Mouse (Mus musculus): ENCODE results near the gene Apol9a. TPM values are rescaled to one million over a fixed set of nuclear protein-coding genes. Genes with fewer than 3 reads are reported as not detected.

Apol9a gene
- polyA plus RNA-seq, 1 experiment from 2014 or later = not detected

DNA sequence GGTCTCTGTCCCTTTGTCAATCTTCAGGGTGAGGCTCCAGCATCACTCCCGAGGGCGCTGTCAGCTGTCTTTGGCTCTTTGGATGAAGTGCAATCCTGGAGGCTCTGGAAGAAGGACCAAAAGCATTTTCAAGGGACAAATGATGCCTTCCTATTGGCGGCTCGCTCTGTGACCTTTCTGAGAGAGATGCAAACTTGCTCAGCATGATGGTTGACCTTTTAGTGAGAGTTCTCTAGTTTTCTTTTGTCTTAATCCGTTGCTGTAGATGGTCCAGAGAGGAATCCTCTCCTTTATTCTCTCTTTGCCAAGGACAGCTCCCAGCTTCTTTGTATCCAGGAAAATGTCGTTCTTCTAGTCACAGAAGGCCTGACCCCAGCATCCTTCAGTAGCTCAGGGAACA is 51.9 kb downstream of the Apol9a start:
- H3K36me3 ChIP-seq = no peaks in the 10 kb centered on the region
- WGBS = 18% methylated on average over 6 of the region's 6 CpGs
- no peaks in the 10 kb centered on the region for H3K27me3 ChIP-seq
- peak overlapping the region; percentile 31 for H3K4me3 ChIP-seq
- ATAC-seq (ENCODE audit: insufficient number of reproducible peaks, insufficient read depth, low FRiP score, low TSS enrichment, low read depth) = no peak
- H3K9me3 ChIP-seq = no peaks in the 10 kb centered on the region
- peak overlapping the region; percentile 93 for H3K27ac ChIP-seq
- H3K9ac ChIP-seq = peak overlapping the region; percentile 71
- peak overlapping the region; percentile 58 for H3K4me2 ChIP-seq
- H3K4me1 ChIP-seq = peaks cover 77% of the 10 kb centered on the region

DNA sequence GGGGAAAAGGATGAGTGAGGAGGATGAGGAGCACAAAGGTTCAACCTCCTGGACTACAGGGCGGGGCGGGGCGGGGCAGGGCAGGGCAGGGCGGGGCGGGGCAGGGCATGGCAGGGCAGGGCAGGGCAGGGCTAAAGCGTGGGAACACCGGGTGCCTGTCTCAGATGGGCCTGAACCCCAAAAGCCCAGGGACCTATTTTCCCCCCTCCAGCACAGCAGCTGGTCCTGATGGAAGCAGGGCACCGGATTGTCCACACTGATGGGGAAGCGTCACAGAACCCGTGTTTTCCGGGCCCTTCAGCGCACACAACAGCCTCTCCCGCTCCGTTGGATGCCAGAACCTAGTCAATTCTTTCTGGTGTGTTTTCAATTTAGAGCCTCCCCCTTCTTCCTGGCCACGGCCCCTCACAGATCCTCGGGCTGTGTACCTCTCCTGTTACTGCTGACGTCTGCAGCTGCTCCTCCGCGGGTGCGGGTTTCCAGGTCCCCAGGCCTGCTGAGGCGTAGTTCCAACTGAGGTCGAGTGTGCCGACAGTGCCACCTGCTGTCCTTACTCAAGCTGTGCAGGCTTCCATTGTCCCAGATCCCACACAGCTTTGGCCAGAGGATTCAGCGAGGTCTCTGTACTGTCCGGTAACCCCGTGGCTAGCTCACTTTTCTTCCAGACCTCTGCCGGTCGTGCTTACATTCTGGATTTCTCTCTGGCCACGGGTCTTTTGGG is 52.5 kb downstream of the Apol9a start:
- Histone ChIP-seq H3K9me3 (no peaks in the 10 kb centered on the region), H3K27ac (peak overlapping the region; percentile 93), H3K27me3 (no peaks in the 10 kb centered on the region), H3K36me3 (no peaks in the 10 kb centered on the region), H3K4me3 (peak overlapping the region; percentile 31), H3K4me1 (peaks cover 75% of the 10 kb centered on the region), H3K9ac (peak overlapping the region; percentile 71), H3K4me2 (peak overlapping the region; percentile 58)
- peak; percentile 90 for ATAC-seq (ENCODE audit: insufficient number of reproducible peaks, insufficient read depth, low FRiP score, low TSS enrichment, low read depth)
- WGBS = 5% methylated on average over 29 of the region's 29 CpGs

DNA sequence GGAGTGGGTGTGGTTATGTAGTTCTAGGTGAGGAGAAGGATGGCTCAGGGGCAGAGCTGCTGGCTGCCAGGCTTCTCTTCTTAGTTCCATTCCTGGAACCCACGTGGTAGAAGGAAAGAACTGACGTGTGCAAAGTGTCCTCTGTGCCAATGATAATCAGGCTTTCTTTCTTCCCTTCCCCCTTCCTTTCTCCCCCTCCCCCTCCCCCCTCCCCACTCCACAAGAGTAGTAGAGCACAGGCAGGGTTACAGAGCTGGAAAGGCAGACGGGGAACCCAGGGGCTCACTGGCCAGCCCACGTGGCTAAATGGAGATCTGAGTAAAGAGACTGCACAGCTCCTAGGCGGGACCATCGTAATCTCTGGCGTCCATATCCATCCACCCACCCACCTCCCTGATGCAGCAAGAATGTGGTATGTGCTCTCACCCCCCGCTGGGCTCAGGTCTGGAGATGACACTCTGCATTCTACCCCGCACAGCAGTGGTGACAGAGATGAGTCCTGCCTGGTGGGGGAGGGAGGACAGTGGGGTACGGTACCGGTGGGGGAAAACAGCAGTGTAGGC is 54.6 kb downstream of the Apol9a start:
- no peak for ATAC-seq (ENCODE audit: insufficient number of reproducible peaks, insufficient read depth, low FRiP score, low TSS enrichment, low read depth)
- 6% methylated on average over 11 of the region's 11 CpGs for WGBS
- Histone ChIP-seq H3K27ac (peak overlapping the region; percentile 64), H3K4me1 (peaks cover 53% of the 10 kb centered on the region), H3K27me3 (no peaks in the 10 kb centered on the region), H3K9ac (0 out of 2 replicates have a peak overlapping the region, but pooled peaks have one; percentile 32), H3K36me3 (no peaks in the 10 kb centered on the region), H3K4me3 (peak overlapping the region; percentile 15; the same call in 1 of the 2 replicates), H3K9me3 (no peaks in the 10 kb centered on the region), H3K4me2 (peak overlapping the region; percentile 48)

DNA sequence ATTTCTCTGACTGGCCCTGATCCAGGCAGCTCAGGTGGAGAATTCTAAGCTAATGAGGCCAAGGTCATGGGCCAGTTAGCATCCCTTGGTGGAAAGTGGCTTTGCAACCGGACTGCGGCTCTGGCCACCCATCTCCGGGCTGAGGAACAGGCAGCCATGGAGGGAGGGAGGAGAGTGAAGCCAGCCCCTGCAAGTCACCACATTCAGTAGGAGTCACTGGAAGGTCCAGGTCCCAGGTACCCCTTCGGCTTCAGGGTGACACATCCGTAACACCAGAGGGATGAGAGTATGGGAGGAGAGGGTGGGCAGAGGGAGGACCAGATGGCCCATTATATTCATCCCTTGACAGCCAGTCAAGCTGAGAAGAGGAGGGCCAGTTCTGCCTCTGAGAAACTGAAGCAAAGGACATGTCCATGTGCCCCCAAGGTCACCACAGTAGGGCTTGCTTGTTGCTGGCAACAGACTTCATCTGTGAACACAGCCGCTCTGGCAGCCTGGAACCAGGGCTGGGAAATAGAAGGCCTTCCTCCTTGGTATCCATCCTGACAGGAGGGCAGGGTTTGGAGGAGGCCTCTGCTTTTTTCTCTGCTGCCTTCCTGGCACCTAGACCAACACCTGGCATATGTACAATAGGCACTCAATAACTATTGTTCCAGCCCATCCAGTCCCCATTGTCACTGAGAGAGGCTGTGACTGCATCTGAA is 55.9 kb downstream of the Apol9a start:
- Histone ChIP-seq H3K9ac (0 out of 2 replicates have a peak overlapping the region, but pooled peaks have one; percentile 1), H3K4me1 (peaks cover 53% of the 10 kb centered on the region), H3K27me3 (no peaks in the 10 kb centered on the region), H3K36me3 (no peaks in the 10 kb centered on the region), H3K4me2 (no peak overlapping the region), H3K9me3 (no peaks in the 10 kb centered on the region), H3K4me3 (no peak overlapping the region), H3K27ac (peak overlapping the region; percentile 44; the same call in 1 of the 2 replicates)
- no peak for ATAC-seq (ENCODE audit: insufficient number of reproducible peaks, insufficient read depth, low FRiP score, low TSS enrichment, low read depth)
- WGBS = 82% methylated on average over 6 of the region's 6 CpGs

DNA sequence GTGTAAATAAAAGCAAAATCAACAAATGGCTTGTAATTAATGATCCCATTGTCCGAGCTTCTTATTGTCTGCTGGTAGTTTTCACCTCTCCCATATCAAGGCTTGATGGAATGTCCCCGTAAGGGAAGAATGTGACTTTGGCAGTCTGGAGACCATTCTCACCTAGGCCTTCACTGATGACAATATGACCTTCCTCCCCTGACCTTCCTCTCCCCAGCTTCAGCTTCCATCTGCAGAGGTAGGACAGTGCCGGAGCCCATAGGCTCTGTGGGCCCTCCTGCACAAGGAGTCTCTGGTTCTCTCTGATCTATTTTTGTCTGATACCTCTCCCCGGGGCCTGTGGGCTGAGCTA is 56.5 kb downstream of the Apol9a start:
- no peaks in the 10 kb centered on the region for H3K36me3 ChIP-seq
- no peak for ATAC-seq (ENCODE audit: insufficient number of reproducible peaks, insufficient read depth, low FRiP score, low TSS enrichment, low read depth)
- H3K27ac ChIP-seq = peak overlapping the region; percentile 44; the same call in 1 of the 2 replicates
- WGBS = 58% methylated on average over 4 of the region's 4 CpGs
- H3K9ac ChIP-seq = 0 out of 2 replicates have a peak overlapping the region, but pooled peaks have one; percentile 1
- H3K9me3 ChIP-seq = no peaks in the 10 kb centered on the region
- H3K4me2 ChIP-seq = no peak overlapping the region
- no peaks in the 10 kb centered on the region for H3K27me3 ChIP-seq
- no peak overlapping the region for H3K4me3 ChIP-seq
- peaks cover 48% of the 10 kb centered on the region for H3K4me1 ChIP-seq

Other genes starting within 250 kb of the Apol9a start
- gene Rbfox2, start 104.1 kb downstream of the Apol9a start, polyA plus RNA-seq (2015; fragmentation: Nextera tagmentation; extraction: Ambion mirVana) = 57.8 and 66.7 TPM in 2 replicates
- gene Apol7a, start 12.0 kb downstream of the Apol9a start, polyA plus RNA-seq (2015; fragmentation: Nextera tagmentation; extraction: Ambion mirVana) = not detected in 2 replicates
- gene Apol7b, start 36.4 kb upstream of the Apol9a start, polyA plus RNA-seq (2015; fragmentation: Nextera tagmentation; extraction: Ambion mirVana) = not detected in 2 replicates
- 0.08 TPM in 1 of 2 replicates, not detected in the other for gene Apol10a, start 65.9 kb upstream of the Apol9a start, polyA plus RNA-seq (2015; fragmentation: Nextera tagmentation; extraction: Ambion mirVana)
- gene Apol11a, start 97.1 kb upstream of the Apol9a start, polyA plus RNA-seq (2015; fragmentation: Nextera tagmentation; extraction: Ambion mirVana) = not detected in 2 replicates
- not detected in 2 replicates for gene Apol7c, start 122.2 kb upstream of the Apol9a start, polyA plus RNA-seq (2015; fragmentation: Nextera tagmentation; extraction: Ambion mirVana)
- gene 1700025B11Rik, start 150.8 kb upstream of the Apol9a start, polyA plus RNA-seq (2015; fragmentation: Nextera tagmentation; extraction: Ambion mirVana) = not detected in 2 replicates
- not detected in 2 replicates for gene Apol10b, start 185.0 kb upstream of the Apol9a start, polyA plus RNA-seq (2015; fragmentation: Nextera tagmentation; extraction: Ambion mirVana)
- not detected in 2 replicates for gene Gm36245, start 188.1 kb upstream of the Apol9a start, polyA plus RNA-seq (2015; fragmentation: Nextera tagmentation; extraction: Ambion mirVana)
- 0.10 TPM in 1 of 2 replicates, not detected in the other for gene Apol11b, start 232.2 kb upstream of the Apol9a start, polyA plus RNA-seq (2015; fragmentation: Nextera tagmentation; extraction: Ambion mirVana)